Mouse (Mus musculus): ENCODE data around the gene Iqcf6.
A peak's percentile ranks its signal among the peaks of the same experiment; 100 is the strongest.
"Not testable (repeated sequence)": the region's sequence is repeated elsewhere in the genome, so short reads cannot be mapped to it uniquely, and the experiment has no call there.

Gene Iqcf6

DNA sequence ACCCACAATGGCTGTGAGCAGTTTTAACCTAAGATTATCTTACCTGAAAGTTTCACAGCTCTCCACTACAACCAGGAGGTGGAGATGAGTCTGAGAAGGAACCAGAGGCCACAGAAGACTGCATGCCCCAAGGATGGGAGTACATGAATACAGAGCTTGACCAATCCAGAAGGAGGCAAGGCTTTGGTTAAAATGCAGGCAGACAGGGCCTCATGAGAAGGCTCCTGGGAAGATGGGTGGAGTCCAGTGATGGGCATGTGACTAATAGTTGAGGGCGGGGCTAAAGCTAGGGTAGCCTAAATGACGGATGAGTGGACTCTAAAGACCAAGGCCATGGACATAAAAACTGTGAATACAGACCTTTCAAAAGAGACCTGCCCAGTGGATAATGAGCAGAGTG is at the start of gene Iqcf6:
Iqcf6 (plus strand) TSS at position 301 of the 400 bp plus-strand sequence.
- no peak for DNase-seq (ENCODE audit: low read depth)

DNA sequence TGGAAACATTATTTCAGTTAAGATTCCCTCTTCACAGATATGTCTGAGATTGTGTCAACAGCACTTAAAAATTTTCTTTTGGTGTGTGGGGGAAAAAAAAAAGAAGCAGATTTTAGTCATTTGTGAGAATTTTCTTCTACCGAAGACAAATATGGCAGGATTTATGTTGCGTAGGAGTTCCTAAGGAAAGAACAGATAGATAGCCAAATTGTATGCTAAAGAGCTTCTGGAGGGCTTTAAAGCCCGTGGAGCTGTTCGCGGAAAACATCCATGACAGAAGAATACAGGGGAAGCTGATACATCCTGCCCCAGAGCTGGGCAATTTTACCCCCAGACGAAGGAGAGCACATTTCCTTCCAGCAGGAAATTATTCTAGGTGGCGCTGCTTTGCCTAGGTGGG is 46.4 kb upstream of the Iqcf6 start:
- no peak for DNase-seq (ENCODE audit: low read depth)

GRCm38 (mm10) chr9:106582552-106582951 is 43.8 kb upstream of the Iqcf6 start:
- no peak for DNase-seq (ENCODE audit: low read depth)

GRCm38 (mm10) chr9:106592158-106592557 is 34.2 kb upstream of the Iqcf6 start:
- no peak for DNase-seq (ENCODE audit: low read depth)

DNA sequence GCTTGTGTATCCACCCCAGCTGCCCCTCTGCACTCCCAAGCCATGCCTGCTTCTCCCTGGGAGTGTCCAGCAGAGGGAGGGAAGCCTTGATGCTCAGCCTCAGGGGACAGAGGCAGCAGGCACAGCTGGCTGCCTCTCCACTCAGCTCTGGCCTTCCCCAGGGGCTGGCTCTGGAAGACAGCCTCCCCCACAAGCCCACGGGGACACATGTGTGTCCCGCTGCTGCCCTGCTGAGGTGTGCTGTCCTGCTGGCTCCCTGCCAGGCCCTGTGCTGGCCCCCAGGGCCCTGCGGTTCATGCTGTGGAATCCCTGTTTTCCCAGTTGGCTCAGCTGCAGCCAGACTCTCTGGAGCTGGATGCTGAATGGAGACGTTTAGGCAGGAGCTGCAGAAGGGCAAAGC is 31.0 kb upstream of the Iqcf6 start:
- DNase-seq (ENCODE audit: low read depth): not testable (repeated sequence)

GRCm38 (mm10) chr9:106595836-106596235 is 30.5 kb upstream of the Iqcf6 start:
- DNase-seq (ENCODE audit: low read depth): no peak

- no peak for DNase-seq (ENCODE audit: low read depth)
Measured at GRCm38 (mm10) chr9:106598466-106598865, 27.9 kb upstream of the Iqcf6 start.

- no peak for DNase-seq (ENCODE audit: low read depth)
Measured at GRCm38 (mm10) chr9:106600546-106600945, 25.8 kb upstream of the Iqcf6 start.

GRCm38 (mm10) chr9:106610727-106611126 is 15.7 kb upstream of the Iqcf6 start:
- DNase-seq (ENCODE audit: low read depth): no peak

DNA sequence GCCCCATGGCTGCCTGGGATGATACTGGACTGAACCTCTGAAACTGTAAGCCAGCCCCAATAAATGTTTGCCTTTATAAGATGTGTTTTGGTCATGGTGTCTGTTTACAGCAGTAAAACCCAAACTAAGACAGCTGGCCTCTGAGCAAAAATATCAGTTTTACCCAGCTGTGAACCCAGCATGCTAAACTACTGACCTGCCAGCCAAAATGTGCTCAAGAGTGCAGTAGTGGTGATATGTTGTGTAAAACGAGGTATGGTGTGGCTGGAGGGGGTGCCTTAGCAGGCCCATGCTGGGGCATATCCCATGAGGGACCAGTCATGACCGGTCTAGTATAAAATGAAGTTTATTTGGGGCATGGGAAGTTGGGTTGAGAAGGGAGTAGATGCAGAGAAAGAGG is 12.4 kb upstream of the Iqcf6 start:
- DNase-seq (ENCODE audit: low read depth): no peak

- no peak for DNase-seq (ENCODE audit: low read depth)
Measured at GRCm38 (mm10) chr9:106614616-106615015, 11.8 kb upstream of the Iqcf6 start.

DNA sequence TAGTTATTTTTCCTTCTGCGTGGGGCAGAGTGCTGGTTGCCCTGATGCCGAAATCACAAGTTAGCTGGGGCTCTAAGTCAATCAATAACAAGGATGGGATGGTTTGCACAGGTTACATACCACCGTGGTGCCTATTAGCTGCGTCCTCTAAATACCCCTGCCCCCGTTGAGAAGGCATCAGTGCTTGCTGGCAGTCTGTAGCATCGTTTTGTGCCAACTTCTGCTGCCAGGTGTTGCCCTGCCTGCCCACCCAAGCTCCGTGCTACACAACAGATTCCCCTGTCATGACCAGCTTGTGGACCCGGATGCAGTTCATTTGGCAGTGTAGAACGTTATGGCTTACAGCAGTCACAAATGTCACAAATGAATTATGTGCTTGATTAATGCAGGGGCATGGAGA is 10.1 kb upstream of the Iqcf6 start:
- no peak for DNase-seq (ENCODE audit: low read depth)

DNA sequence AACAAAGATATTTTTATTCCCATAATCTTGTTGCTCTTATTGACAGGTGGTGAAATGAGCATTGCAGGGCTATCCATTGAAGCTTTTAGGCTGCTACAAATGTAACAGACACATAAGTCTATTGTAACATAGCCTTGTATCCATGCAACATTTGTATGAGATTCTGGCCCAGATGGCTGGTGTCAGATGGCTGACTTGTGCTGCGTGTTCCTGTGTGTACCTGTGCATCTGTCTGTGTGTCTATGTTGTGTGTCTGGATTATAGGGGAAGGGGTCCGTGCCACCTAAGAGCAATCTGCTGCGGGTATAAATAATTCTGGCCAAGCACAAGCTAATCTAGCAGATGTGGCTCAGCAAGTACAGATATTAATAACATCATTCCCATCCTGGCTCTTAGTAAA is 8.9 kb upstream of the Iqcf6 start:
- no peak for DNase-seq (ENCODE audit: low read depth)

GRCm38 (mm10) chr9:106627796-106628195 is 1.4 kb downstream of the Iqcf6 start:
- not testable (repeated sequence) for DNase-seq (ENCODE audit: low read depth)

DNA sequence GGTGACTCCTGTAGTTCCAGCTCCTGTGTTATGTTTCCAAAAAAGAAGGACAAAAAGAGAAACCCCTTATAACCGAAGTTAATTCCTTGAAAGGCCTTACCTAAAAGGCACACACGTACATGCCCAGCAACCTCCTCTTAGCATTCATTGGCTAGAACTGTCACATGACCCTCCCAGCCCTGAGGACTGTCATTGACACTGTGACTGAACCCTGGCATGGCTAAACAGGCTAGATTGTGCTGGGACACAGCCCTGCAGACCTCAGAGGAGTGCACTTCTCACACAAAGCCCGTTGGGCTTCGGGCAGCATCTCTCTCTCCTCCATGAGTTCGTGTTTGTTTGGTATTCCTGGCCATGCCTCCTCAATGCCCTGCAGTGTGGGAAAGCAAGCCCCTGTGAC is 5.8 kb downstream of the Iqcf6 start:
- DNase-seq (ENCODE audit: low read depth): no peak

GRCm38 (mm10) chr9:106638154-106638553 is 11.8 kb downstream of the Iqcf6 start:
- DNase-seq (ENCODE audit: low read depth): no peak

DNA sequence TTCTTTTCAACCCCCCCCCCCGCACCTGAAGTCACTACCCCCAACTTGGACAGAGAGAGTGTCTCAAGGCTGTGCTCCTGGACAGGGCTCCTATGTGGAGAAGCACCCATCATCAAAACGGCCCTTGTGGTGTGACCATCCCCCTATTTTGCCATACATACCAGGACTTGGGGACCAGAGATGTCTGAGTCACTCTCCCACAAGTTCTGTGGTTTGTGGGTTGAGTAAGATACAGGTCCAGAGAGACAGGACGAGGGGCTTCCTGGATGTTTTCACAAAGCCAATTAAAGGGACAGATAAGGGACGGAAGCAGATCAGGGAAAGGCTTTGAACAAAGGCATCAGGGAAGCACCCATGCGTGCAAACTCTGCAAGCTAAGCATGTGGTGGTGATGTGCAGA is 15.0 kb downstream of the Iqcf6 start:
- no peak for DNase-seq (ENCODE audit: low read depth)

DNA sequence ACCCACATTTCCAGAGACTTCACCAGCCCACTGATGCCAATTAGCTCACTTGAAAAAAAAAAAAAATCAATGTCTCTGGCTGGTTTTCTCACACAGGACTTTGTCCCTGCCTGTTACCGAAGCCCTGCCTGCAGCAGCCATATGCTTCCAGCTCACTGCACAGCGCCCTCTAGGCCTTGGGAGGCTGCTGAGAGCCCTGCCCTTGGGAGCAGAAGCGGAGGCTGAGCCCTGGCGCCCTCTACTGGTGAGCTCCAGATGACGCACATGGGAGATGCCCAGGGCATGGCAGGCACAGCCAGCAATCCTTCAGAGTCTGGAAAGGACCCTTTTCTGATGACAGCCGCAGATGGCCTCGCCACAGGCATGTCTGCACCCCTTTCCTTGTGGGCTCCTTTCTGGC is 16.7 kb downstream of the Iqcf6 start:
- DNase-seq (ENCODE audit: low read depth): peak; percentile 6

DNA sequence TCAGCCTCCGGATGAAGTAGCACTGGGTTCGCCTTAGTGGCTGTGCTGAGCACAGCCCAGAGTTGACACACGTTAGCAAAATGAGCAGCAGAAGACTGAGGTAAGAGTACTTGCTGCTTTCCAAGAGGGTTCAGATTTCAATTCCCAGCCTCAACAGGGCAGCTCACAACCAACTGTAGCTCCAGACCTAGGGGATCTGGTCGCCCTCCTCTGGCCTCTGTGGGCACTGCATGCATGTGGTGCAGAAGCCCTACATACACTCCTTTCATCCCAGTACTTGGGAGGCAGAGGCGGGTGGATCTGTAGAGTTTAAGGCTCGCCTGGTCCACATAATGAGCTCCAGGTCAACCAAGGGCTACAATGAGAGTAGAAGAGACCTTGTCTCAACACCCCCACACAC is 17.4 kb downstream of the Iqcf6 start:
- no peak for DNase-seq (ENCODE audit: low read depth)

DNA sequence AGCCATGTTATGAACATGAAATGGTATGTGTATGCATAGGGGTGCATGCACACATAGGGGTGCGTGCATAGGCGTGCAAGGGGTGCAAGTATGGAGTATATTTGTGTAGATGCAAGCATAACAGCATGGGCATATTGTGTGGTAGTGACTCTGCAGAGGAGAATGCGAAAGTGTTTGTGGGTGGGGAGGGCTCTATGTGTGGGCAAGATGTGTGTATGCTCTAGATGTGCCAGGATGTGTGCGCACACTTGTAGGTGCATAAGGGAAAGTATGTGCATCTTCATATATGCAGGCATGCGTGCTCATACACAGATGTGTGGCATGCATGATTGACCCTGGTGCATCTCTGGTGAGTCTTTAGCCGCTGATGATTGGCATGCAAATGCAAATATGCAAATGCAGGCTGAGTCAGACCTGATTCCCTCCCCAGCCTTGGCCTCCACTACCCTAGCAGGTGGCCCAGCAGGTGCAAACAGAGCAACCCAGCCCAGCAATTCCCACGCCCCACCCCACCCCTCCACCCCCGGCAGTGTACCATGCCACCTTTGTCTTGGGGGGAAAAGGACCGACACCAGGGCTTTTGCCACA is 19.4 kb downstream of the Iqcf6 start:
- no peak for DNase-seq (ENCODE audit: low read depth)

GRCm38 (mm10) chr9:106647226-106647625 is 20.8 kb downstream of the Iqcf6 start:
- no peak for DNase-seq (ENCODE audit: low read depth)

DNA sequence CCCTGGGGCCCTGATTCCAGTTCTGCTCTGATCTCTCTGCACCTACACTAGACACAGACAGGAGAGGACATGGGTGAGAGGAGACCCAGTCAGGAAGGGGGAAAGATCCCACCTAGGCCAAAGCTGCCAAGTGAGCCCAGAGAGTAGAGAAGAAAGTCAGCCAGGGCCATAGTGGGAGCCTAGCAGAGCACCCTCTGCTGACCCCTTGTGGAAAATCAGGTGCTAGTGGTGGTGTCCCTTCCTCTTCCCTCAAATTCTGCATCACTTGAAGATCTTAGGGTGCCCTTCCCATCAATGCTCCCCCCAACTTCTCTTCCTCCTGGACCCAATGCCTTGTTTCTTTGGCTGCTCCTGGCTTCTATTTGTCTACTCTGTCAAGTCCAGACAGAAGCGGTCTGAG is 26.3 kb downstream of the Iqcf6 start:
- no peak for DNase-seq (ENCODE audit: low read depth)

- DNase-seq (ENCODE audit: low read depth): peak; percentile 7
Measured at GRCm38 (mm10) chr9:106655884-106656720, 29.7 kb downstream of the Iqcf6 start, which contains the start of gene Grm2. Gene Grm2, minus strand, starts transcription at chr9:106656082.

- DNase-seq (ENCODE audit: low read depth): no peak
Measured at GRCm38 (mm10) chr9:106656820-106657219, 30.4 kb downstream of the Iqcf6 start.

Measured in fibroblast of lung, adult 2 months (primary cell).